Mouse (Mus musculus) embryonic facial prominence, embryonic 15.5 days (tissue): ENCODE data around the gene Slc9c1. TPM values are rescaled to one million over a fixed set of nuclear protein-coding genes. Genes with fewer than 3 reads are reported as not detected.
"Not testable (repeated sequence)": the region's sequence is repeated elsewhere in the genome, so short reads cannot be mapped to it uniquely, and the experiment has no call there.

Experiments
- ATAC-seq: fragments of 200-750 bp; cut with Nextera tagmentation; 2 replicates; pipeline ENCODE4 v1.8.0; 2017; ENCODE audit warnings: low read depth, moderate TSS enrichment; ENCODE audit not compliant: insufficient number of reproducible peaks, low FRiP score, low TSS enrichment
- H3K27ac ChIP-seq: fragments of 300-500 bp; sonication (generic); replicated peaks from 2 replicates; pipeline ENCODE4 v1.5.1; 2015; ENCODE audit warnings: mild to moderate bottlenecking, inconsistent platforms
- H3K27me3 ChIP-seq: fragments of 300-500 bp; sonication (generic); 2 replicates; pipeline ENCODE4 v1.6.1; 2015; ENCODE audit warnings: inconsistent platforms
- H3K36me3 ChIP-seq: fragments of 300-500 bp; sonication (generic); 2 replicates; pipeline ENCODE4 v1.6.1; 2015; ENCODE audit warnings: mild to moderate bottlenecking, inconsistent platforms
- H3K4me1 ChIP-seq: fragments of 300-500 bp; sonication (generic); 2 replicates; pipeline ENCODE4 v1.6.1; 2015; ENCODE audit warnings: inconsistent platforms
- H3K4me2 ChIP-seq: fragments of 300-500 bp; sonication (generic); replicated peaks from 2 replicates; pipeline ENCODE4 v1.6.1; 2015; ENCODE audit warnings: mild to moderate bottlenecking, inconsistent platforms
- H3K4me3 ChIP-seq: fragments of 300-500 bp; sonication (generic); replicated peaks from 2 replicates; pipeline ENCODE4 v1.5.1; 2015; ENCODE audit warnings: mild to moderate bottlenecking, inconsistent platforms
- H3K9ac ChIP-seq: fragments of 300-500 bp; sonication (generic); 2 replicates; pipeline ENCODE4 v1.6.1; 2015; ENCODE audit warnings: inconsistent platforms
- H3K9me3 ChIP-seq: fragments of 300-500 bp; sonication (generic); replicated peaks from 2 replicates; pipeline ENCODE4 v1.6.1; 2016; ENCODE audit warnings: inconsistent platforms
- WGBS: fragments of 180-500 bp; shearing (Covaris S2); methylation state at CpG from one replicate; pipeline ENCODE4 v1.1.7; 2015; 5-methylcytosine and 5-hydroxymethylcytosine counted together
- polyA plus RNA-seq: library from polyadenylated mRNA; unstranded; fragments of >200 nt; fragmentation: Nextera tagmentation; extraction: Ambion mirVana; gene quantifications from 2 replicates; pipeline ENCODE4 v1.2.1, GENCODE M21; 2015

The Slc9c1 gene
- not detected in 2 replicates for polyA plus RNA-seq

- Histone ChIP-seq H3K27ac (no peak within 1 kb of the TSS), H3K9ac (no peak within 1 kb of the TSS), H3K4me1 (no peaks in the 10 kb centered on the region), H3K27me3 (no peaks in the 10 kb centered on the region), H3K9me3 (no peaks in the 10 kb centered on the region), H3K4me3 (no peak within 1 kb of the TSS), H3K4me2 (no peak within 1 kb of the TSS), H3K36me3 (no peaks in the 10 kb centered on the region)
- ATAC-seq, result no peak
- 92% methylated on average over 5 of the region's 5 CpGs for WGBS
Measured at GRCm38 (mm10) chr16:45535009-45535408, at the start of gene Slc9c1. Gene Slc9c1 (plus strand): TSS chr16:45535309.

- Histone ChIP-seq H3K36me3 (no peaks in the 10 kb centered on the region), H3K27me3 (no peaks in the 10 kb centered on the region), H3K9ac (no peak within 1 kb of the TSS), H3K4me2 (no peak within 1 kb of the TSS), H3K9me3 (no peaks in the 10 kb centered on the region), H3K27ac (no peak within 1 kb of the TSS), H3K4me1 (no peaks in the 10 kb centered on the region), H3K4me3 (no peak within 1 kb of the TSS)
- 83% methylated on average over 5 of the region's 5 CpGs for WGBS
- no peak for ATAC-seq
Measured at GRCm38 (mm10) chr16:45492927-45493326, 42.2 kb upstream of the Slc9c1 start, which contains the start of gene Gm609. Gene Gm609 (minus strand): TSS chr16:45492969.

DNA sequence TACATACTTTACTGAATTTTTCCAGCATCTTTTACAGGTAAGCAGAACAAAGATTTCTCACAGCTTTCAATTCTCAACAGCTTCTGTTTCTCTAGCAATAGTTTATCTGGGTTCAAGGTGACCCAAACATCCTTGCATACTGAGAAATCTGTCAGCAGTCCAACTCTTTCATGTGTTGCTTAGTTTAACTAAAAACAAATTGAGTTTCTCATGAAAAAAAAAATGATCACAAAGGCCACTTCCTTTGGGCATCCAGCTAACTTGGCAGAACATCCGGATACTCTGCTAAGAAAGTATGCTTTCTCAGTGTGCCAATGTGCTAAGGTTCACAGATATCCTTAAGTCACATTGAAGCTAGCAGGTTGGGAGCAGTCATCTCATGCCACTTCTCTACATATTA is 39.8 kb upstream of the Slc9c1 start:
- H3K9me3 ChIP-seq, result no peaks in the 10 kb centered on the region
- ATAC-seq, result no peak
- H3K4me1 ChIP-seq, result no peaks in the 10 kb centered on the region
- H3K4me2 ChIP-seq, result no peak overlapping the region
- H3K4me3 ChIP-seq, result no peak overlapping the region
- no peak overlapping the region for H3K9ac ChIP-seq
- no peaks in the 10 kb centered on the region for H3K36me3 ChIP-seq
- H3K27ac ChIP-seq, result no peak overlapping the region
- 63% methylated on average over 1 of the region's 1 CpGs for WGBS
- no peaks in the 10 kb centered on the region for H3K27me3 ChIP-seq

GRCm38 (mm10) chr16:45525551-45525950 is 9.6 kb upstream of the Slc9c1 start:
- H3K36me3 ChIP-seq, result no peaks in the 10 kb centered on the region
- no peak overlapping the region for H3K4me3 ChIP-seq
- H3K27ac ChIP-seq, result no peak overlapping the region
- 73% methylated on average over 5 of the region's 5 CpGs for WGBS
- H3K4me2 ChIP-seq, result no peak overlapping the region
- H3K9ac ChIP-seq, result no peak overlapping the region
- H3K9me3 ChIP-seq, result no peaks in the 10 kb centered on the region
- H3K27me3 ChIP-seq, result no peaks in the 10 kb centered on the region
- ATAC-seq, result no peak
- H3K4me1 ChIP-seq, result no peaks in the 10 kb centered on the region

- no peak within 1 kb of the TSS for H3K4me2 ChIP-seq
- WGBS, result 83% methylated on average over 4 of the region's 4 CpGs
- H3K4me3 ChIP-seq, result no peak within 1 kb of the TSS
- H3K36me3 ChIP-seq, result no peaks in the 10 kb centered on the region
- no peaks in the 10 kb centered on the region for H3K4me1 ChIP-seq
- H3K9me3 ChIP-seq, result no peaks in the 10 kb centered on the region
- ATAC-seq, result no peak
- H3K27ac ChIP-seq, result no peak within 1 kb of the TSS
- no peaks in the 10 kb centered on the region for H3K27me3 ChIP-seq
- no peak within 1 kb of the TSS for H3K9ac ChIP-seq
Measured at GRCm38 (mm10) chr16:45531950-45532349, 3.2 kb upstream of the Slc9c1 start, which contains the start of gene Gm17783. Gene Gm17783 (minus strand): TSS chr16:45532050.

DNA sequence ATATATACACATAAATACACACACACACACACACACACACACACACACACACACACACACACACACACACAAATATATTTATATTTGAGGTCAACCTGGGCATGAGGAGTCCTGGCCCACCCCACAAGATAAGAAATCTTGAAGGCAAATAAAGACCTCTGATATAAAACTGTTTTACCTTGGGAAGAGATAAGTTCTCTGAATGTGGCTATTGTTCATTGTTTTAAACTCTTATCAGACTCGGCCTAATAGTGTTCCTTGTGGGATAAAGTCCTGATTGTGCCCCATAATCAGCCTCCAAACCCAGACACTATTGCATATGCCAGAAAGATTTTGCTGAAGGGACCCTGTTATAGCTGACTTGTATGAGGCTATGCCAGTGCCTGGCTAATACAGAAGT is 3.2 kb downstream of the Slc9c1 start:
- not testable (repeated sequence) for H3K27ac ChIP-seq, H3K9me3 ChIP-seq, H3K27me3 ChIP-seq, H3K4me2 ChIP-seq, ATAC-seq, H3K36me3 ChIP-seq, H3K4me1 ChIP-seq, H3K9ac ChIP-seq, H3K4me3 ChIP-seq
- 70% methylated on average over 1 of the region's 1 CpGs for WGBS

DNA sequence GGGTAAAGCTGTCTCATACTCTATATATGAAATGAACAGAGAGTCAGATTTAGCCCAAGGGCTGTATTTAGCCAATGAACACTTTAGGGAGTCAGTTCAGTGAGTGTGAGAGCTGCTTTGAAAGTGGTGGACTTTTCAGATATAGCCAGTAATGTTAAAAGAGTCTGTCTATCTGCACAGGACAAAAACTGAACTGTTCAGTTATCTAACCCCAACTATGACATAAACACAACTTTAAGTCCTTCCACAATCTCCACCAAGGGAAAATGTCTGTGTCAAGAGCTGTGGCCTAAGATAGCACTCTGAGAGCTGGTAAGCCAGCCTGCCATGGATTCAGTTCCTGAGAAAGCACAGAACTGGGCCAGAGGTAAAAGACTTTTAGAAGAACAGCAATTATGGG is 7.0 kb downstream of the Slc9c1 start:
- Histone ChIP-seq H3K27ac (no peak overlapping the region), H3K4me2 (no peak overlapping the region), H3K4me1 (no peaks in the 10 kb centered on the region), H3K4me3 (no peak overlapping the region), H3K27me3 (no peaks in the 10 kb centered on the region), H3K9ac (no peak overlapping the region), H3K9me3 (no peaks in the 10 kb centered on the region), H3K36me3 (no peaks in the 10 kb centered on the region)
- no peak for ATAC-seq

- Histone ChIP-seq H3K9me3 (no peaks in the 10 kb centered on the region), H3K27ac (no peak overlapping the region), H3K27me3 (no peaks in the 10 kb centered on the region), H3K9ac (no peak overlapping the region), H3K4me3 (no peak overlapping the region), H3K4me2 (no peak overlapping the region), H3K4me1 (no peaks in the 10 kb centered on the region), H3K36me3 (no peaks in the 10 kb centered on the region)
- WGBS, result 70% methylated on average over 3 of the region's 3 CpGs
- no peak for ATAC-seq
Measured at GRCm38 (mm10) chr16:45544341-45544740, 9.2 kb downstream of the Slc9c1 start.

- H3K4me3 ChIP-seq, result no peak overlapping the region
- no peak for ATAC-seq
Measured at GRCm38 (mm10) chr16:45547982-45548381, 12.9 kb downstream of the Slc9c1 start.

DNA sequence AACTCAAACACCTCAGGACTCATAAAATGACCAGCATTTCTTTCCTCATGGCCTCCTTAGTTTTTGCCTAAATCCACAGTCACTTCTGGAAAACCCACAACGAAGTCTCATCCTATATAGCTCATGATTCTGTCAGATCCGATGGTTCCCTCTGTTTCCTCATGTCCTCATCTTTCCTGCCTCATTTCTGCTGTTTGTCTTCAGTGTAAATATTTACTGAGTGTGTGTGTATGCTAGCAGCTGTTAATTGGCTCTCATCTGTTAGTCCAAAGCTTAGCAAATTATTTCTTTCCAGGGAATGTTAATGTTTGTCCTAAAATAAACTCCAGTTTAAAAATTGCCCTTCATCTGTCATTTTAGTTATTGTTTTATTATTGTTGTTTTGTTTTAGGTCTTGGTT is 16.5 kb downstream of the Slc9c1 start:
- ATAC-seq, result no peak
- no peaks in the 10 kb centered on the region for H3K9me3 ChIP-seq
- H3K4me2 ChIP-seq, result no peak overlapping the region
- H3K27me3 ChIP-seq, result no peaks in the 10 kb centered on the region
- no peaks in the 10 kb centered on the region for H3K36me3 ChIP-seq
- H3K4me3 ChIP-seq, result no peak overlapping the region
- H3K27ac ChIP-seq, result no peak overlapping the region
- 63% methylated on average over 2 of the region's 2 CpGs for whole genome bisulfite sequencing
- no peak overlapping the region for H3K9ac ChIP-seq
- H3K4me1 ChIP-seq, result no peaks in the 10 kb centered on the region

More at GRCm38 (mm10) chr16:45547982-45548381, 12.9 kb downstream of the Slc9c1 start:
- Histone ChIP-seq H3K4me2 (no peak overlapping the region), H3K9ac (no peak overlapping the region), H3K36me3 (no peaks in the 10 kb centered on the region), H3K9me3 (no peaks in the 10 kb centered on the region), H3K27ac (no peak overlapping the region), H3K4me1 (no peaks in the 10 kb centered on the region), H3K27me3 (no peaks in the 10 kb centered on the region)

- H3K4me3 ChIP-seq, result no peak overlapping the region
- no peaks in the 10 kb centered on the region for H3K4me1 ChIP-seq
- H3K27me3 ChIP-seq, result no peaks in the 10 kb centered on the region
- no peak overlapping the region for H3K4me2 ChIP-seq
- WGBS, result 37% methylated on average over 3 of the region's 3 CpGs
- no peak overlapping the region for H3K27ac ChIP-seq
- H3K9me3 ChIP-seq, result no peaks in the 10 kb centered on the region
- no peak overlapping the region for H3K9ac ChIP-seq
- no peak for ATAC-seq
- H3K36me3 ChIP-seq, result no peaks in the 10 kb centered on the region
Measured at GRCm38 (mm10) chr16:45561747-45562146, 26.6 kb downstream of the Slc9c1 start.

- WGBS, result 75% methylated on average over 3 of the region's 3 CpGs
- H3K36me3 ChIP-seq, result no peaks in the 10 kb centered on the region
- no peak overlapping the region for H3K9ac ChIP-seq
- H3K4me1 ChIP-seq, result no peaks in the 10 kb centered on the region
- no peaks in the 10 kb centered on the region for H3K27me3 ChIP-seq
- H3K27ac ChIP-seq, result no peak overlapping the region
- no peak overlapping the region for H3K4me3 ChIP-seq
- no peak for ATAC-seq
- no peaks in the 10 kb centered on the region for H3K9me3 ChIP-seq
- H3K4me2 ChIP-seq, result no peak overlapping the region
Measured at GRCm38 (mm10) chr16:45572307-45572706, 37.2 kb downstream of the Slc9c1 start.
